Mouse (Mus musculus): Measurements from ENCODE around the gene Ift46.

DNA sequence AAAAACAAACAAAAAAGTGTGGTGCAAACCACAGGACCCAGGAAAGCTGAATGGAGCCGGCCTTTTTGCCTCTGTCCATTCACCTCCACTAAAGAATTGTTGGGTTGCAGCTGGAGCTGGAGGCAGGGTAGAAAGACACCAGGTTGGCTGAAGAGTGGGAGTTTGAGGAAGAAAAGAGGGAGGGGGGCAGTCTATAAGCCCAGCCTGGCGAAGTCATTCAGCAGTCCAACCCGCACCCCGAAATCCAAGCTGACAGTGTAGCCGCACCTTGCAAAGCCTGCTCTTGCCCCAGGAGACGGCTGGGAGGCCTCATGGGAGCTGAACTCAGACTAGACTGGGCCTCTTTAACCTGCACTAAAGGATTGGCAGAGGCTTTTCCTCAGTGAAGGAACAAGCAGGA is 31.8 kb upstream of the Ift46 start:
- TF ChIP-seq POLR2A (IDR thresholded peaks at IDR 0.05; ENCODE audit: borderline replicate concordance, extremely low read depth, low read depth, low read length) (no peak), CTCF (IDR thresholded peaks at IDR 0.05; ENCODE audit: insufficient read depth, low read length) (no peak)

All from lung, adult 2 months (tissue).